Mouse (Mus musculus): Measurements from ENCODE around the gene Syngr4. TPM values are rescaled to one million over a fixed set of nuclear protein-coding genes. Genes with fewer than 3 reads are reported as not detected.

Syngr4 gene
- polyA plus RNA-seq, 1 experiment from 2014 or later, result 0.52 TPM

DNA sequence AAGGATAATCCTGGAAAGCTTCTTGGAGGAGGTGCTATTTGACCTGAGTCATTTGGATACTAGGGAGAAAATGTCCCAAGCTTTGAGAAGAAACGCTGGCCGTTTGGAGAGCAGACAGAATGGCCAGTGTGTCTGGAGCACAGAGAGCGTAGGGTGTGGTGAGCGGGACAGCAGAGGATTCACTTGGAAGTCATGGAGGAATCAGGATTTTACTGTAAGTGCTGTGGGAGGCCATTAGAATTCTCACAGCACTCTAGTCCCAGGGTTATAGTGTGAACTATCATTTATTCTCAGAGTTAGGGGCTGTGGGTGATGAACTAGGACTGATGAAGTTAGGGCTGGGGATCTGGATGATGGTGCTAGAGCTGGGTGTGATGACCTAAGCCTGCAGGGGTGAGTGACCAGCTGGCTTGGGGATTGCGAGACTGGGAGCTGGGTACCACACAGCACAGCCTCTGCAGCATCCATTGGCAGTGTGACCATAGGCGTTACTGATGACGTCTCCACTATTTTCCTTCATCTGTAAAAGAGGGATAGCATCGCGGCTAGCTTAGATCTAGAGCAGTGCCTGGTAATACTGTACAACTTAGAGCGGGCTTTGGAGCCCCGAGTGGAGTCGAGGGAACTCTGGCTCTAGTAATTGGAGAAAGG lies 25.6 kb upstream of the Syngr4 start:
- Histone ChIP-seq H3K36me3 (no peaks in the 10 kb centered on the region), H3K4me3 (no peak overlapping the region), H3K9me3 (replicated peaks) (no peaks in the 10 kb centered on the region), H3K9ac (no peak overlapping the region), H3K4me1 (peaks cover 19% of the 10 kb centered on the region), H3K27ac (peak overlapping the region; percentile 88), H3K27me3 (peaks cover 13% of the 10 kb centered on the region), H3K4me2 (replicated peaks) (peak overlapping the region; percentile 61; the same call in 1 of the 2 replicates)
- no peak for ATAC-seq (ENCODE audit: low FRiP score)
- WGBS, result 83% methylated on average over 12 of the region's 12 CpGs

GRCm38 (mm10) chr7:45921242-45921621 lies 24.7 kb upstream of the Syngr4 start, which contains the start of gene Emp3:
Gene Emp3 (minus strand): TSS chr7:45921404.
- peak within 1 kb of the TSS; percentile 19 for H3K4me2 ChIP-seq (replicated peaks)
- peak within 1 kb of the TSS; percentile 32; the same call in 1 of the 2 replicates for H3K9ac ChIP-seq
- peaks cover 11% of the 10 kb centered on the region for H3K27me3 ChIP-seq
- H3K9me3 ChIP-seq (replicated peaks), result no peaks in the 10 kb centered on the region
- 51% methylated on average over 9 of the region's 9 CpGs for WGBS
- H3K36me3 ChIP-seq, result no peaks in the 10 kb centered on the region
- H3K4me1 ChIP-seq, result peaks cover 27% of the 10 kb centered on the region
- H3K27ac ChIP-seq, result peak within 1 kb of the TSS; percentile 88
- no peak for ATAC-seq (ENCODE audit: low FRiP score)
- peak within 1 kb of the TSS; percentile 23 for H3K4me3 ChIP-seq

DNA sequence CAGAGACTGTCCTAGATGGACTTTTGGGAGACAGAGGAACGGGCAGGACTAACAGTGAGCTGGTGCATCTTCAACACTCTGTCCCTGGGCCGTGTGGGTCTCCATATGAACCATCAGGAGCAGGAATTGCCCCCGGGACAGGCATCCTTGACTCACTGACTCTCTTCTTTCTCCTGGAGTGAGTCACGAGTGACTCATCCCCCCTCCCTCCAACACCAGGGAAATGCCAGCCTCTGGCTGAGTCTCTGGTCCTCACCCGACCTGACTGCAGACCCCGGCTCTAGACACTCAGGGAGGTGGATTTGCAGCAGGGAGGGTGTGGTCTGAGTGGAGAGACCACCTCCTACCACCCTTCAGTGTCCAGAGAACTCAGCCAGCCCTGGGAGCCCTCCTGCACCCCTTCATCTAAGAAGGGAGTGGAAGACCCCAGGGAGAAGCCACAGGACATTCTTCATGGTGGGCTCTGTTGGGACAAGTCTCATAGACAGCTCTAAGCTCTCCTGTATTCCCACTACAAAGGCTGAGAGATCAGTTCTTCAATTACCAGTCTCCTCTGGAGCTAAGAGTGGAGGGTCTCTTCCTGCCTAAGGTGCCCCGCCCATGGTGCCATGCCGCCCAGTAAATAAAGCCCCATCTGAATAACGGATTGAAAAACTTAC lies 24.2 kb upstream of the Syngr4 start:
- H3K27me3 ChIP-seq, result peaks cover 11% of the 10 kb centered on the region
- peak overlapping the region; percentile 19 for H3K4me2 ChIP-seq (replicated peaks)
- WGBS, result 51% methylated on average over 9 of the region's 9 CpGs
- peak overlapping the region; percentile 32; the same call in 1 of the 2 replicates for H3K9ac ChIP-seq
- no peak for ATAC-seq (ENCODE audit: low FRiP score)
- no peaks in the 10 kb centered on the region for H3K36me3 ChIP-seq
- H3K4me3 ChIP-seq, result peak overlapping the region; percentile 23
- peaks cover 32% of the 10 kb centered on the region for H3K4me1 ChIP-seq
- H3K27ac ChIP-seq, result peak overlapping the region; percentile 40; the same call in 1 of the 2 replicates
- no peaks in the 10 kb centered on the region for H3K9me3 ChIP-seq (replicated peaks)

DNA sequence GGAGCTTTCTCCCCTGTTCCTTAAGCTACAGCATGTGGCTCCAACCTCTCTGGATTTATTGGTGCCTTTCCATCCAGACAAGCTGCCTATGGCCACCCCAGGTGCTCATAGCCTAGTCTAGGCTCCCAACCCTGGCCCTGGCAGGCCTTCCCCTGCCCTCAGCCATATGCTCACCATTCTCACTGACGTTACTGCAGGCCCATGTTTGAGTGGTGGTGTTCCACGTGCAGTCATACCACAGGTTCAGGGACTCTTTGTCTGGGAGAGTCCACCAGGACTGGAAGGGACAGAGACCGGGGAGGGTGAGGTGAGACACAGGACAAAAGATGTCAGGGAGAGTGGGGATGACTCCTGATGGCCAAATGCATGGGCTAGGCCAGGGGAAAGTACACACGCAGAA lies 23.2 kb upstream of the Syngr4 start:
- ATAC-seq (ENCODE audit: low FRiP score), result no peak
- Histone ChIP-seq H3K27ac (no peak overlapping the region), H3K36me3 (no peaks in the 10 kb centered on the region), H3K9me3 (replicated peaks) (no peaks in the 10 kb centered on the region), H3K4me1 (peaks cover 33% of the 10 kb centered on the region), H3K4me3 (peak overlapping the region; percentile 23; the same call in 1 of the 2 replicates), H3K9ac (no peak overlapping the region; the same call in 1 of the 2 replicates), H3K27me3 (peaks cover 11% of the 10 kb centered on the region), H3K4me2 (replicated peaks) (peak overlapping the region; percentile 19; the same call in 1 of the 2 replicates)
- 74% methylated on average over 4 of the region's 4 CpGs for WGBS

DNA sequence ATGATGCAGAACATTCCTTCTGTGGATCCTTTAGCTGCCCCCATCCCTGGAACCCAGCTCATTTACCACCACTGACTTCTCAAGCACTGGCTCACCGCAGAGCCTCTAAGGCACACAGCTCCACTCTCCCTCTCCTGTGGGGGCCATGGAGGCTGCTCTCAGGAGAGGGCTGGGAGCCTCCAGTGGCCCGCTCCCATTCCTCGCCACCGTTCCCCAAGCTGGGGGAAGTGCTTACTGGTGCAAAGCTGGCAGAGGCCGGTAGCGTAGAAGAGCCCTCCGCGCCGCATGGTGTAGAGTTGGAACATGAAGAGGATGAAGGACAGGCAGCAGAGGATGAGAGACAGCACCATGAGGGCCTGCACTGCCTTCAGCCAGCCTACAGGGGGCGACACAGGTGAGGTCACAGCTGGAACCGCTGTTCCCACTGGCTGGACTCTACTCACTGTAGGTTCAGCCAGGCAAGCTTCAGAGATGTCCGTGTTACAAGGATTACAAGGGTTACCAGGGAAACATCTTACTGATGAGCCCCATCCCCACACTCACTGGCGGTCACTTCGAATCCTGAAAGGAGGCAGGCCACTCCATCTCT lies 22.7 kb upstream of the Syngr4 start:
- H3K4me3 ChIP-seq, result no peak overlapping the region
- H3K4me1 ChIP-seq, result peaks cover 33% of the 10 kb centered on the region
- no peak overlapping the region for H3K9ac ChIP-seq
- H3K9me3 ChIP-seq (replicated peaks), result no peaks in the 10 kb centered on the region
- no peak for ATAC-seq (ENCODE audit: low FRiP score)
- H3K4me2 ChIP-seq (replicated peaks), result no peak overlapping the region
- no peak overlapping the region for H3K27ac ChIP-seq
- 64% methylated on average over 14 of the region's 14 CpGs for WGBS
- no peaks in the 10 kb centered on the region for H3K36me3 ChIP-seq
- peaks cover 11% of the 10 kb centered on the region for H3K27me3 ChIP-seq

- H3K4me2 ChIP-seq (replicated peaks), result no peak overlapping the region
- H3K9ac ChIP-seq, result no peak overlapping the region; the same call in 1 of the 2 replicates
- H3K4me3 ChIP-seq, result no peak overlapping the region
- H3K9me3 ChIP-seq (replicated peaks), result no peaks in the 10 kb centered on the region
- H3K27me3 ChIP-seq, result peaks cover 11% of the 10 kb centered on the region
- H3K36me3 ChIP-seq, result no peaks in the 10 kb centered on the region
- WGBS, result 87% methylated on average over 15 of the region's 15 CpGs
- H3K27ac ChIP-seq, result peak overlapping the region; percentile 86
- ATAC-seq (ENCODE audit: low FRiP score), result no peak
- peaks cover 33% of the 10 kb centered on the region for H3K4me1 ChIP-seq
Measured at GRCm38 (mm10) chr7:45917926-45918325, 21.4 kb upstream of the Syngr4 start.

DNA sequence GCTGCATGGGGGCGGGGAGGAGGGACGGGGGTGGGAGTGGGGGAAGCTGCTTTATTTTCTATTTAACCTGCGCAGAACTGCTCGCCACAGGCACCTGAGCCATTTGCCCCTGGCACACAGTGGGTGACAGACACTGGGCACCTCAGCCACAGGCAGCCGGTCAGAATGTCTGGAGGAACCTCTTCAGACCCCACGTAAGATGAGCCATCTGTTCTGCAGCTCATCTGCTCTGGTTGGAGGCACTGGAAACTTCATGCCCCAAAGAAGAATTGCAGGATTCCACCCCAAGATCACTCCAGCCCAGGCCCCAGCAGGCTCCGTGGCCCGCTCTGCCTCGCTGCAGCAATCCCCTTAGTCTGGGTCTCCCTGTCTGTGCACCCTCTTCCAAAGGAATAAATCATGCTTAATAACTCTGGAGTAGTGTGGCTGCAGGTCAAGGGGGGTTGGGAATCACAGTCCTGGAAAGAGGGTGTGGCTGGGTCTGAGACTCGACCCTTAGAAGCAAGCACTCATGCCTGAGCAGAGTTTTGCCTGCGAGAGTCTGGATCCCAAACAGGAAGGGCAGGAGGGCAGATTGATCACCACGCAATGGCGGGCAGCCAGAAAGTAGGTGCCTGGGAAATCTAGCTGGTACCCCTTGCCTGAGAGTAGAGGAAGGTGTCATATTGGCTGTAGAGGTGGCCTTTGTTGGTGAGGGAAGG lies 20.6 kb upstream of the Syngr4 start:
- 31% methylated on average over 13 of the region's 13 CpGs for WGBS
- no peak; the same call in 1 of the 2 replicates for ATAC-seq (ENCODE audit: low FRiP score)
- peak overlapping the region; percentile 86 for H3K27ac ChIP-seq
- peak overlapping the region; percentile 65 for H3K9ac ChIP-seq
- peak overlapping the region; percentile 25; the same call in 1 of the 2 replicates for H3K4me3 ChIP-seq
- H3K36me3 ChIP-seq, result no peaks in the 10 kb centered on the region
- no peaks in the 10 kb centered on the region for H3K9me3 ChIP-seq (replicated peaks)
- peaks cover 11% of the 10 kb centered on the region for H3K27me3 ChIP-seq
- peak overlapping the region; percentile 50 for H3K4me2 ChIP-seq (replicated peaks)
- H3K4me1 ChIP-seq, result peaks cover 26% of the 10 kb centered on the region

DNA sequence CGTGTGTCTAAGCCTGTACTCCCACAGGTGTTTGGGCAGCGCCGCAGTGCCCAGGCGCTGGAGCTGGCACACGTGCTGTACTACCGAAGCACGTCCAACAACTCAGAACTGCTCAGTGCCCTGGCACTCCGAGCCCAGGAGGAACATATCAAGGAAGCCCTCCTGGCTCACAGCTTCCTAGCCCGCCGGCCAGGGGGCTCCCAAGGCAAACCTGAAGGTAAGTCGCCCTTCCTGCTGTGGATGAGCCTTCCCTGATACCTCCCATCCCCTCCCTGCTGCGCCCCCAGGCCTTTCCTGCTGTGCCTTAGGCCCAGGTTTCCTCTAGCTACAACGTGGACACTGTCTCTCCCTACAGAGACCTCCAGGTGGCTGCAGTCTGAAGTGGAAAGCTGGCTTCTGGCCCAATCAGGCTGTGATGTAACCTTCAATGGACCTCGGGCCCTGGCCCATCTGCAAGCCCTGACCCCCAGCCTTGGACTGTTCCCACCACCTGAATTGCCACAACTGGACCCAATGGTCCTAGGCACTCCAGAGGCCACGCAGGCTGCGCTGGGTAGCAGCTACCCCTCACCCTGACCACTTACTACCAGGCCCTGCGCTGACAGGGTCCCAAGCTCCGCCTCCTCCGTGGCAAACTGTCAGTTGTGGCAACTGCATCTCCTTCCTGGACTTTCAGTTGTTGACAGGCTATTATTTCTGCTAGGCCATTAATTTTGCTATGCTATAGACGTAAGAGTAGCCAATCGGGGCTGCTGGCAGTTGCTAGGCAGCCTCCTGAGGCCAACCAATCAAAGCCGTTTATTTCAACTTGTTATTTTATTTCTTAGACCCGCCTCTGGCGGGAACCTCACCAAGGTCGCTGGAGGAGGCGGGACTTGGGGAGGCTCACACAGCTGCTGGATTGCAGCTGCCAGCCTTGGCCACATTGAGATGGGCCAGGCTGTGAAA lies 19.8 kb upstream of the Syngr4 start:
- 36% methylated on average over 26 of the region's 26 CpGs for WGBS
- Histone ChIP-seq H3K9ac (peak overlapping the region; percentile 65), H3K9me3 (replicated peaks) (no peaks in the 10 kb centered on the region), H3K27me3 (peaks cover 11% of the 10 kb centered on the region), H3K36me3 (0 out of 2 replicates have a peak, but pooled peaks cover 1% of the 10 kb centered on the region), H3K4me1 (peaks cover 24% of the 10 kb centered on the region), H3K4me2 (replicated peaks) (peak overlapping the region; percentile 50), H3K4me3 (peak overlapping the region; percentile 25), H3K27ac (peak overlapping the region; percentile 86)
- peak; percentile 84 for ATAC-seq (ENCODE audit: low FRiP score)

- no peak overlapping the region for H3K27ac ChIP-seq
- ATAC-seq (ENCODE audit: low FRiP score), result no peak
- H3K4me1 ChIP-seq, result peaks cover 24% of the 10 kb centered on the region
- H3K27me3 ChIP-seq, result peaks cover 4% of the 10 kb centered on the region; the same call in 1 of the 2 replicates
- no peak overlapping the region for H3K4me2 ChIP-seq (replicated peaks)
- 93% methylated on average over 5 of the region's 5 CpGs for WGBS
- peaks cover 14% of the 10 kb centered on the region for H3K36me3 ChIP-seq
- no peak overlapping the region for H3K4me3 ChIP-seq
- H3K9me3 ChIP-seq (replicated peaks), result no peaks in the 10 kb centered on the region
- no peak overlapping the region for H3K9ac ChIP-seq
Measured at GRCm38 (mm10) chr7:45915011-45915410, 18.5 kb upstream of the Syngr4 start.

DNA sequence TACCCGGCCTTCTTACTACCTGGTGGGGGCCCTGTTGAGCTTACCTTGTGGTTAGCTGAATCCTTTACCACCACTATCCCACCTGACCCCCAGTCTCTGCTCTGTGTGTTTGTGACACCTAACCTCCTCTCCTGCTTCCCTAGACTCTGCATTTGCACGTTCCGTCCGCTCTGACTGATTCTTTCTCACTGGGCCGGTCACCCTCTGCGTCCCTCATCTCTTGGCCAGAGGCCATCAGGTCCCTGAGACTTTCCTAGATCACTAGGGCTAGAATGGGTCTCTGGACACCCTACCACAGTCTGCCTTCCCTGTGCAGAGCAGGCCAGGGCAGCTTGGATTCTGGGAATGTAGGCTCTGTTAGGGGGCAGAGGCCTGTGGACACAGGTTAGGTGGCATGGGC lies 17.6 kb upstream of the Syngr4 start:
- 90% methylated on average over 6 of the region's 6 CpGs for WGBS
- H3K27me3 ChIP-seq, result no peaks in the 10 kb centered on the region; the same call in 1 of the 2 replicates
- H3K4me3 ChIP-seq, result no peak overlapping the region
- H3K9ac ChIP-seq, result no peak overlapping the region
- H3K4me2 ChIP-seq (replicated peaks), result no peak overlapping the region
- H3K36me3 ChIP-seq, result peaks cover 21% of the 10 kb centered on the region
- H3K9me3 ChIP-seq (replicated peaks), result no peaks in the 10 kb centered on the region
- no peak overlapping the region for H3K27ac ChIP-seq
- ATAC-seq (ENCODE audit: low FRiP score), result no peak
- H3K4me1 ChIP-seq, result peaks cover 24% of the 10 kb centered on the region

- Histone ChIP-seq H3K4me2 (replicated peaks) (no peak overlapping the region), H3K4me3 (no peak overlapping the region), H3K9ac (no peak overlapping the region), H3K27me3 (no peaks in the 10 kb centered on the region), H3K4me1 (no peaks in the 10 kb centered on the region), H3K9me3 (replicated peaks) (no peaks in the 10 kb centered on the region), H3K36me3 (peaks cover 21% of the 10 kb centered on the region), H3K27ac (no peak overlapping the region)
- WGBS, result 94% methylated on average over 16 of the region's 16 CpGs
- ATAC-seq (ENCODE audit: low FRiP score), result no peak
Measured at GRCm38 (mm10) chr7:45909145-45909544, 12.6 kb upstream of the Syngr4 start.

All from hindbrain, embryonic 12.5 days (tissue).